Mouse (Mus musculus) liver, embryonic 14.5 days (tissue): ENCODE results near the gene Gbp2.

Source experiments
- CTCF ChIP-seq: IDR thresholded peaks from 2 replicates; pipeline ENCODE4 v1.5.1; 2016; ENCODE audit warnings: antibody characterized with exemption, low read depth, control low read depth
- EP300 ChIP-seq: IDR thresholded peaks from 2 replicates; pipeline ENCODE4 v1.6.1; 2016; ENCODE audit warnings: antibody characterized with exemption, low read depth

- TF ChIP-seq CTCF (no peak), EP300 (no peak)
These were observed 796 bp upstream of the Gbp2 start for GRCm38 (mm10) chr3:142619606-142620005.
